Mouse (Mus musculus) cerebellum, adult (tissue): ENCODE measurements around the gene Fgfr2.

Source experiments
- ATAC-seq: cut with Nextera tagmentation; 2 replicates; pipeline ENCODE4 v1.9.2; 2017; ENCODE audit warnings: mild to moderate bottlenecking, moderate library complexity, mixed read lengths; ENCODE audit not compliant: insufficient number of reproducible peaks, low FRiP score, low TSS enrichment

Gene Fgfr2

DNA sequence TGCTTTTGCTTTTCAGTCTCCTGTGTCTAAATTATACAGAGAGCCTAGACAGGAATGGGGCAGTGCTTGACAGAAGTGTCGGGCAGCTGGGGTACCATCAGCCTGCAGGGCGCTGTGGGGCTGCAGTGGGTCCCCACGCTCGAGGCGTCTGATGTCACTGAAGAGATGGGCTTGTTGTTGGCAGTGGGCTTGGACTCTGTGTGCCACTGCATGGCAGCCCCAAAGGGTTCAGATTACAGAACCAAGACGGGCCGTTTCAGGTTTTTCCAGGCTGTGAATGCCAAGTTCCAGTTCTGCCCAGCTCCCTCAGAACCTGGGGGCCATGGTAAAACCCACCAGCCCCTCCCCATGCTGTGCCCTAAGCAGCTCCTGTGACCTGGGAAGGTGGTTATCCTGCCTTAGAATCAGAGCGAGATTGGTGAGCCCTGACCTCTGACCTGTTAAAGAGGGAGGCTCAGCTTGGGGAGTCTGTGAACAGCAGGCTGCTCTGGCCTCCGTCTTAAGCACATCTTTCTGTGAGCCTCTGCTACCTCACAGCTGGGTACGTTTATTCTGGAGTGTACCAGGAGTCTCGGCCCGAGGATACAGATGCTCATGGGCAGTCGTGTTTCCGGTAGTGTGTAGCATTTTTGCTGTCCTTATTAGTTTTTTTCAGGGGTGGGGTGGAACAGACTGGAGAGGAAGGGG is 465.6 kb downstream of the Fgfr2 start:
- ATAC-seq, result no peak

DNA sequence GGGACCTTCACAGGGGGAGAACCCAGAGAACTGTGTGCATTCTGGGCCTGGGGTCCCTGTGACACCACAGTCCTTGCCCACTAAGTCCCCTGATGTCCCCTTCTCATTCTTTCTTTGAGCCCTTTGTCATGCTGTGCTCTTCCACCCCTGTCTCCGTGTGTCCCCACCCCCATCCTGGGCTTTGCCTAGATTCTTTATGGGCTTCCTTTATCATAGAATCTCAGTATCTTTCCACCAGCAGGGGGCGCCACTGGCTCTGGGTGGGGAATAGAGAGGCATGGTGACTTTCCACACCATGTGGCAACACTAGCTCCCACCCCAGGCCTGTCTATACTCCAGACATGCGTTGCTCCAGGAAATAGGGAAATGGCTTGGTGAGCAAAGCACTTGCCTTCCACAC is 466.6 kb downstream of the Fgfr2 start:
- peak; percentile 56; the same call in 1 of the 2 replicates for ATAC-seq

DNA sequence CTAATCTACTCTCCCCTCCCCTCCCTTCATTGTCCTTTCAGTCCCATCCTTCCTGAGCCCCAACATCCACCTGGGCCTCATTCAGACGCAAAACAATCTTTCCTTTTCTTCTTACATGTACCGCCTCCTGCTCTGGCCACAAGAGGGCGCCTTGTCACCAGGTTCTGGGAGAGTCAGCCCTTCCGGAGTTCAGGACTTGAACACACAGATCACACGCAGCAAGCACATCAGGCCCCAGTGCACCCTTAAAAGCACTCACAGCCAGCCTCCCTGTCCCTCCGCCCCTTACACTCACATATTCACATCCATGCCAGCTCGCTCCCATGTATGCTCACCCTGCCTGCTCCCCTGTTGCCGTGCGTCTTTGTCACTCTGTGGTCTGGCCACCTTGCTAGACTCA is 467.1 kb downstream of the Fgfr2 start:
- ATAC-seq, result peak; percentile 72

DNA sequence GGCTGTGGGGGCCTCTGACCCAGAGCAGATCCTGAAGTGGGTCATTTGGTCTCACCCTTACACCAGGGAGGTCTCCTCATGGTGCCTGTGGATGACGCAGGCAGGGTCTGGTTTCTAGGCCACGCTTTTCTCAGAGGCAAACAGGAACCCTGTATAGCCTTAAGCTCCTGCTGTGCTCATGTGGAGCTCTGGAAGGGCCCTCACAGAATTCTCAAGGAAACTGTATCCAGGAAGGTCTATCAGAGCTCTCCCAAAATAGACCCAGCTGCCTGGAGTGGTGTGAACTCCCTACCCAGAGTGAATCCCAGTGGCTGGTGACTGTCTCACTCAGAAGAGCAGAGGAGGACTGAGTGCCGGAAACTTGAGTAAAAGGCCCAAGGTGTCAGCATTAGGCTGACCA is 468.7 kb downstream of the Fgfr2 start:
- ATAC-seq, result no peak

DNA sequence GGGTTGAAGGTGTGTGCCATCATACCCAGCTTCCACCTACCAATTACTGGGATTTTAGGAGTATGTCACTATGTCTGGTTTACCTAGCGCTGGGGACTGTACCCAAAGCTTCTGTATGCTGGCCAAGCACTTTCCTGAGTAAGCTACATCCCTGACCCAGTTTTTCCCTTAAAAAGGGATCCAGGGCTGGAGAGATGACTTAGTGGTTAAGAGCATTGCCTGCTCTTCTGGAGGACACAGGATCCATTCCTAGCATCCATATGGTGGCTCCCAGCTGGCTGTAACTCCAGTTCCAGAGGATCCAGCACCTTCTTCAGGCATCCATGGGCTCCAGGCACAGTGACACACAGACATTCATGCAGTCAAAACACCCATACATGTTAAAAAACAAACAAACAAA is 476.6 kb downstream of the Fgfr2 start:
- ATAC-seq, result no peak

DNA sequence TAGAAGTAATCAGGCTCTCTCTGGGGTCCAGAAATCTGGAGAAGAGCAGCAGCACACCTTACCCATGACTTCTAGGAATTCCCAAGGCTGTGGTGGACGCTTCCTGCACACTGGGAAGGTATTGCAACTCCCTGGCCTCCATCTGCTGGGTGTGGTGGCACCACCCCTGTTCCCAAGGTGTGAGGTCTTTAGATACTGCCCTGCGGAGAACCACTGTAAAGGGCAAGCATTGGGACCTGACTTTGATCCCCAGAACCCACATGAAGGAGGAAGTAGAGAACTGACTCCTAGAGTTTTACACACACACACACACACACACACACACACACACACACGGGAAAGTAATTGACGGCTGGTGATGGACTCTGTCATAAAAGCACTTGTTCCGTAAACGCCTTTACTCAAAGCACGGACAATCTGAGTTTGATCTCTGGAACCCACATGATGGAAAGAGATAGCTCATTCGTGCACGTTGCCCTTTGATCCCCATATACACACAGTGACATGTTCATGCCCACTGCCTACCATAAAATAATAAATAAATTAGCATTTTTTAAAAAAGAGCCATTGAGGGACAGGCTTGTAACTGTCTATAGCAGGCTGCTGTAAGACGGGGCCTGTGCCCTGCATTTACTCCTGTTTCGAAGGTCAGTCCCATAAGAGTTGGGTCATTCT is 478.4 kb downstream of the Fgfr2 start:
- no peak for ATAC-seq

DNA sequence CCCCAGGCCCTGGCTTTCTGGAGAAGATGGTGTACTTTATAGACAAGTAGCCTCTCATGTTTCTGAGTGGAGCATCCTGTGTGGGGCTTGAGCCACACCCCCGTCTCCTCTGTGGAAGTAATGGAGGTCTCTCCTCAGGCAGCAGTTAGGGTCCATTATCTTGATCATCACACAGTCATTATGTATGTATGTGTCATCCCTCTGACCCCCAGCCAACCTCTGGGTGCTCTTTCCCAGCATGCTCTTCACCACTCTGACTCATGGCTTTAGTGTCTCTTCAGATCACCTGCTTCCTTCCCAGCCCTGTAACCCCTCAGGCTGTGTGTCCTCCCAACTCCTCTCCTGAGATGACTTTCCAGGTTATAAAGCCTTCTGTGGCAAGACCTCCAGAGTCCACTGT is 481.5 kb downstream of the Fgfr2 start:
- no peak for ATAC-seq

DNA sequence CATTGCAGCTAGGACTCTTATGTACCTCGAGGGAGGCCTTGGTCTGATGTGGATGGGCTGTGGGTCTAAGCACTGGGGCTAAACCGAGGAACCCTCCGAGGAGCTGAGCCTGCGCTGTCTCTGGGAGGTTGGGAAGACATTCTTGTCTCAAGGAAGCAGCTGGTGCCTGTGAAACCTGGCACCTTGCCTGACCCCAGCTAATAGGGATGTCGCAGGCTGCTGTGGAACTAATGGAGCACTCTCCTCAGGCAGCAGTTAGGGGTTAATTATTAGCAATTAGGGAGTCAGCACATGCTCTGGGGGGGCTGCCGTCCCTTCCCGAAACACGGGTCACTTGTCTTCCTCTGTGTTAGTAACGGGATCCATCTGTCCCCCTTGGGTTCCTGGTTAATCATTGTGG is 482.2 kb downstream of the Fgfr2 start:
- ATAC-seq, result no peak

DNA sequence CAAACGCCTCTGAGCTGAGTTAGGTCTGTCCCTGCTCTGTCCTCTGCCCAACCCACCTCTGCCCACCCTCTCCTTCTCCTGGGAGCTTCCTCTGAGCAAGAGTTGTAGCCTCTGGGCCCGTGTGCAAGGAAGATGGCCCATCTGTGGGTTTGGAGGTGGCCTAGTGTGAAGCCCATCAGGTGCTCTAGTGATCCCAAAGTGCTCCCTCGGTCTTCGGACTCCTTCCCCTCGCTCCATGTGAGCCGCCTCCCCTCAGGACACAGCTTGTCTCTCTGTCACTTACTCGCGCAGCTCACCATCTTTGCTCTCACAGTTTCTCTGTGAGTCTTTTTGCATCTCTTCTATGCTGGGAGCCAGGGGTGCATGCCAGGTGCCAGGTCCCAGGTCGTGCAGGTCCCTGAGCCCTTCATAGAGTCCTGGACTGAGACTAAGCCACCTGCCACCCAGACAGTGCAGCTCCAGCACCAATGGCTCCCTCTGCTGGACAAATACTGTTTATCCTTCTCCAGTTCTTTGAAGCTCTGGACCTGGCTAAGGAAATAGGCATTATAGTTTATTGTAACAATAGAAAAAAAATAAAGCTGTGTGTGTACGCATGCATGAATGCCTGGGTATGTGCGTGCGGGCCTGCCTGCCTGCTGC is 484.6 kb downstream of the Fgfr2 start:
- ATAC-seq, result peak; percentile 81

DNA sequence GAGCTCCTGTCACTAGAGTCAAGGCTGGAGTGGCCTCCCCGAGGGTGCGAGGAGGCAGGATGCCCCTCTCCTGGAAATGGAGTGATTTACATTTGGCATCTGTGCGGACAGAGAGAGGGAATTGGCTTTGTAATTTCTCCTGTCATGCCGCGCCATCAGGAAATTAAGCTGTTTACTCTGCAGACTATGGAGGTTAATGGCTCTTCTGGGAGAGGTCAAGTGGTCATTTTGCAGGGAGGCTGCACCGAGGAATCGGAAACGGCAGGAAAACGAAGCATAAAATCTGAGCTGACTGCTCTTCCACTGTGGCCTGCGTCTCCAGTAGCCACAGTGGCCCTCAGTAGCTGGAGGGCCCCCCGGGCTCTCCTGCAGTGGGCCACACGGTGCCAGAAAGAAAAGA is 485.9 kb downstream of the Fgfr2 start:
- ATAC-seq, result no peak

DNA sequence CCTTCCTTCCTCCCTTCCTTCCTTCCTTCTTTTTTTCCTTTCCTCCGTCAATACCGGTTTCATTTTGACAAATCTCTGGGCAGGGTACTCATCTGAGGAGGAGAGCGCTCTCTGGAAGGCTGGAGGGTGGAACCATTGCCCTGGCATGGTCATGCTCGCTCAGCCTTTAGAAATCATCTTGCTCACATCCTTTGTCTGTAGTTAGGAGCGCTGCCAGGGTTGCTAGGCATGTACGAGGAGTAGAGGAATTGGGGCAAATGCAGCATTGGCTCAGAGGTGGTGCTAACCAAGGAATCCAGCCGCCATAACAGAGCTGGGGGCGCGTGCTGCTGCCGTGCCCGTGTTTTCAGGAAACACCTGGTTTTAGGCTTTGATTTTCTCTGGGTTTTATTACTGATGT is 491.8 kb downstream of the Fgfr2 start:
- no peak for ATAC-seq

DNA sequence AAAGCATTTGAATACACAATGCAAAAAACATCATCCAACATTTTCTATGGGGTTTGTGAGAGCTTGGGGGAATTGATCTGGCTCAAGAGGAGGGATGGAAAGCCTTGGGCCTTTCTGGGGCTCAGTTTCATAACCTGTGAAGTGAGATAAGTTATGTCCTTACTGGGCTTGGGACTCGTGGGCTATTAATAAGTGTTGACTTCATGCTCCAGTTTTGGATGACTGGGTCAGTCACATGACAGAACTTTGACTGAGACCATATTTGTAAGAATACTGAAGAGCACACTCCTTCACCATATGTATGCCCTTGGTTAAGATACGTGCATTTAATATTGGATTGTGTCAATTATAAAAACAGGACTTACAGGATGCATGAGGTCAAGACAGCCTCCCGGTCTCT is 495.7 kb downstream of the Fgfr2 start:
- ATAC-seq, result no peak

DNA sequence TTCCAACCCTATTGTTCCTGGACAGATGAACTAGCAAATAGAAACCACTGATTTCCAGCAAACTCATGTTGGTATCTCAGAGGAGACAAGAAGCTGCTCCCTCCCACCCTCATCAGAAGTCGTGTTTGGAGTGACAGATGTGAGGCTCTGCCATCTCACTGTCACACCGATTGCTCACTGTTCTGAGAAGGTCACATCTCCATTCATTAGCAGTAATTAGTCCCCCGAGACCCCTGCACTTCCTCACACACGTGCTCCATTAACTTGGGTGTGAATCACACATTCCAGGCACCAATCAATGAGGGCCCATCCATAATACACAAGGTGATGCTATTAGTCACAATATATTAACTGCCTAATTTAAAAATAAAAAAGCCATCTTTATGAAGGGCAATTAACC is 497.0 kb downstream of the Fgfr2 start:
- no peak for ATAC-seq

DNA sequence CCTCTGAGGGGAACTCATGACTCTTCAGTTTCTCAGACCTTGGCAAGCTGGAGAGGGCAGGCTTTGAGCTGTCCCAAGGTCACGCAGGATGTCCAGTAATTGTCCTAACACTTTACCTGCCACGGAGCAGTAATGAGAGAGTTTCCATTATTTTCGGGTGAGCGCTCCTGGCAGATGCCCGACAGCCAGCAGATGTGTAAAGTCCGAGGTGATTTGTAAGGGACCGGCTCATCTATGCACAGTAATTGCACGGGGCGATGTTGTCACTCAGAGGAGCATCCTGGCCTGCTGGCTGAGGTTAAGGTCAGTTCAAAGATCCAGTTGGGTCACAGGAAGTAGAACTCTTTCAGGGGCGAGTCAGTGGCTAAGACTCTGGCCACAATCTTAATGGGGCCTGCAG is 499.0 kb downstream of the Fgfr2 start:
- no peak for ATAC-seq

DNA sequence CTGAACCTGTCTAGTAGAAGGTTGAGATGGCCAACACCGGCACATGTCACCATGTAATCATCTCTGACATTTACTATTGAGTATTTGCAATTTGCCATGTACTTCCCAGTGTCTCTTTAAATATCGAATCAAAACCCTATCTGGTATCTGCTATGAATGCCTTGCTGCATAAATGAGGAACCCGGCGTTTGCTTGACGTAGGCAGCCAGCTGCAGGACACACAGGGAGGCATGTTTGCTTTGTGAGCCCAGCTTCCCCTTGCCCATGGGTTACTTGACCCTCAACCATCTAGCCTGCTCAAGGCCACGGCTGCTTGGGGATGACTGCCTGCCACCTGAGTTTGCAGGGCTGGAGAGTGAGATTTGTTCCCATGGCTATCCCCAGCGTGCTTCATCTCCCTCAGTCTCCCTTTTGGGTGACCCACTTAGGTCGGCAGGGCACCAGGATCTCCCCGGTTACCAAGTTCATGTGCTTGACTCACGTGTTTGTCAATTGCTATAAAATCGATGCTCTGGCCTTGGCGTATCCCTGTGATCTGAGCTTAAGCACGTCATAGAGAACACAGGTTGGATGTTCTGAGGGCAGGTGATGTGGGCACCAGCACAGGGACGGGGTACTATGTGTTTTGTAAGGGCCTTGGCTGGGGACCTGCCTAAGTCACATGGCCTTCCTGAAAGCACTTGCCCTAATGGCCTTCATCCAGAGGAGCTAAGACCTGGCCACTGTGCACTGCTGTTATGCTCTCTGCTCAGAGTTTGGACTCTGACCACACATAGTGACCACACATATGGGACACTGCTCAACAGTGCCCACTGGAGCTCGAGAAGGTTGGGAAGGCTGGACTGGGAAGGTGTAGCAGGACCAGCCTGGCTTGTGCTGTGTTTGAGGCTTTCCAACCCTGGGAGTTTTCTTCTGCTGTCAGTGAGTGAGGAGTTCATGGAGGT is 502.9 kb downstream of the Fgfr2 start:
- no peak for ATAC-seq

DNA sequence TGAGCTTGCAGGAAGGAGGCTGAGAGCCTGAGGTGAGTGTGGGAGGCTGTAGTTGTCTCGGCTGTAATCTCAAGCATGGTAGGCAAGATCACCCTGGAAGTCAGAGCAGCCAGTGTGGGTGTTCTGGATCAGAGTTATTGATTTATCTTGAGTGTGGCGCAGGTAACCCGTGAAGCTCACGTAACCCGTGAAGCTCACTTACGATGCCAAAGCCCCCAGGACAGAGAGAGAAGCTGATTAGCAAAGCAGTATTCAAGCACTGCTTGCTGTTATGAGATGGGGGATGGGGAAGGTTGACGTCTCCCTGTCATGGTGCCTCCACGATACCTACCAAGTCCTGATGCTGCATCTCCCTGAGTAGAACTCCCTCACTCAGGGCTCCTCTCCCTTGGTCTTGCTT is 503.6 kb downstream of the Fgfr2 start:
- no peak for ATAC-seq

DNA sequence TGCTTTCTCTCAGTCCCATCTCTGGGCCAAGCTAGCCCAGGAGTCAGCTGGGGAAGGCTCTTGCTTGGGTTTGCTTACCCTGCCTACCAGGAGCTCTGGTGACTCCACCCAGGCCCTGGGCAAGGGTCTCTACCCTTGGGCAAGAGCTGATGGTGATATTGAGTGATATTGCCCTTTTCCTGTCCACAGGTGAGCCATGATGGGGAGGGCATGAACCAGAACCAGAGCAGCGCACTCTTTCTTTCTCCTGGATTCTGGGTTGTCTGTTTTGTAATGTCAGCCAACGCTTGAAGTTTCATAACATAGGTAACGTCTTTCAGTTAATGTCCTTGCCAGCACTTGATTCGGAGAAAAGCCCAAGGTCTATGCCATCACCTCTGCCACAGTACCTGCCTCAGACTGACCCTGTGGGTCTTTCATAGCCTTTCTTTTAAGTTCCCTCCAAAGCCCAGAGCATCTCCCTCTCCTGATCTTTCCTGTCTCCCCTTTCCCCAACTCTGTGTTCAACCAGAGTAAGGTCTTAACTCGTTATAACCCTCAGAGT is 506.1 kb downstream of the Fgfr2 start:
- ATAC-seq, result no peak

DNA sequence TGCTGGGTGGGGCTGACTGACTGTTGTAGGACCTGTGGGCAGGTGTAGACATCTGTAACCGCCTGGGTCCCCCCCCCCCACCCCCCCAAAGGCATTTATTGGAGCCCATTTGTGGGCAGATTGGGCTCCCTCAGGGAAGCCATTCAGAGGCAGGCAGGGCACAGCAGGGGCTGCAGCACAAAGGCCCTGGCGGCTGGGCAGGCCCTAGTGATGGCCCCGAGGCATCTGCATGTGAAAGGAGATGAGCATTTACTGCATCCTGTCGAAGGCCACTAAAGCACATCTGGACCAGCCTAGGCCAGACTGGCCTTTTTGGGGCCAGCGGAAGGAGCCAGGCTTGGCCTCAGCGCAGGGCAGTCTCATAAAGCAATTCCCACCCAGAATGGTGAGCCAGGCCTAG is 506.8 kb downstream of the Fgfr2 start:
- ATAC-seq, result no peak

DNA sequence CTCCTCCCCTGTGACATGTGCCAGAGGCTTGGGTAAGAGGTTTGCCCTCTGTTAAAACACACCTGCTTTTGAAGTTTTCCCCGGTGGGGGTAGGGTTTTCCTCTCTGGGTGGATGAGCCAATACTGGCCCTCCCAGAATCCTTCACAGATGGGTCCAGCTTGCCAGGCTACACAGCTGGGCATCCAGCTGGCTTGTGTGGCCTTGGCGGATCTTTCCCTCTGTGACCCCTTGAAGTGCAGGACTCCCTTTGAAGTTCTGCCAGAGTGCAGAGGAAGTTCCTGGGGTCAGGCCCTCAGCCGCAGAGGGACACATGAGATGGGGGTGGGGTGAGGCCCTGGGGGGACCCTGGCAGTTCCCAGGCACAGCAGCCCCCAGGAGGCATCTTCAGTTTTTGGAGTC is 507.8 kb downstream of the Fgfr2 start:
- ATAC-seq, result no peak

DNA sequence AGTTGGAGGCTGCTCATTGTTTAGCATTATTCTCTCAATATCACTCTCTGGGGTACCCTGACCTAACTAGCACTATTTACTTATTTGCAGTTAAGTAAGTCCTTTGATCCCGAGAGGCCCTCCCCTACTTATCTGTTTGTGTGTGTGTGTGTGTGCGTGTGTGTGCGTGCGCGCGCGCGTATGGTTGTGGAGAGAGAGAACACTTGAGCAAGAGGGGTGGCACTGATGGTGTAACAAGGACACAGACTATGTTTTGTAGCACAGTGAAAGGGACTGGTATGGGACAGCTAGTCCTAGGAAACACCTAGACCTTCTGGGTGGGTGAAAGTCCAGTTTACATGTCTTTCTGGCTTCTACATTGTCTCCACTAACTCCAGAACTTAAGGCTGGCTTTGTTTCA is 511.6 kb downstream of the Fgfr2 start:
- no peak for ATAC-seq
